Mouse (Mus musculus): ENCODE data around the gene Hoxb1.

Gene Hoxb1

GRCm38 (mm10) chr11:96349491-96350340 lies 15.8 kb upstream of the Hoxb1 start:
- DNase-seq (ENCODE audit: low spot score in 2 of 2), result no peak

GRCm38 (mm10) chr11:96350341-96350624 lies 15.3 kb upstream of the Hoxb1 start, which contains the start of gene Hoxb2:
Gene Hoxb2, plus strand, starts transcription at chr11:96350525.
- no peak for DNase-seq (ENCODE audit: low spot score in 2 of 2)

GRCm38 (mm10) chr11:96350791-96351190 lies 14.8 kb upstream of the Hoxb1 start:
- no peak for DNase-seq (ENCODE audit: low spot score in 2 of 2)

GRCm38 (mm10) chr11:96351312-96351711 lies 14.2 kb upstream of the Hoxb1 start:
- DNase-seq (ENCODE audit: low spot score in 2 of 2), result no peak

GRCm38 (mm10) chr11:96351831-96352230 lies 13.7 kb upstream of the Hoxb1 start:
- no peak for DNase-seq (ENCODE audit: low spot score in 2 of 2)

GRCm38 (mm10) chr11:96352691-96353521 lies 12.6 kb upstream of the Hoxb1 start:
- DNase-seq (ENCODE audit: low spot score in 2 of 2), result no peak

GRCm38 (mm10) chr11:96353522-96353841 lies 12.1 kb upstream of the Hoxb1 start:
- DNase-seq (ENCODE audit: low spot score in 2 of 2), result no peak

- DNase-seq (ENCODE audit: low spot score in 2 of 2), result no peak
Measured at GRCm38 (mm10) chr11:96353939-96354338, 11.6 kb upstream of the Hoxb1 start.

GRCm38 (mm10) chr11:96354376-96354775 lies 11.2 kb upstream of the Hoxb1 start:
- no peak for DNase-seq (ENCODE audit: low spot score in 2 of 2)

- no peak for DNase-seq (ENCODE audit: low spot score in 2 of 2)
Measured at GRCm38 (mm10) chr11:96354801-96355311, 10.7 kb upstream of the Hoxb1 start.

- DNase-seq (ENCODE audit: low spot score in 2 of 2), result no peak
Measured at GRCm38 (mm10) chr11:96363807-96364206, 1.7 kb upstream of the Hoxb1 start.

- no peak for DNase-seq (ENCODE audit: low spot score in 2 of 2)
Measured at GRCm38 (mm10) chr11:96366092-96367041, 815 bp downstream of the Hoxb1 start.

- DNase-seq (ENCODE audit: low spot score in 2 of 2), result no peak
Measured at GRCm38 (mm10) chr11:96367141-96367540, 1.6 kb downstream of the Hoxb1 start.

- no peak for DNase-seq (ENCODE audit: low spot score in 2 of 2)
Measured at GRCm38 (mm10) chr11:96368686-96369085, 3.1 kb downstream of the Hoxb1 start.

- DNase-seq (ENCODE audit: low spot score in 2 of 2), result no peak
Measured at GRCm38 (mm10) chr11:96369140-96369539, 3.6 kb downstream of the Hoxb1 start.

GRCm38 (mm10) chr11:96371726-96372125 lies 6.2 kb downstream of the Hoxb1 start:
- DNase-seq (ENCODE audit: low spot score in 2 of 2), result no peak

GRCm38 (mm10) chr11:96372519-96372918 lies 7.0 kb downstream of the Hoxb1 start:
- no peak for DNase-seq (ENCODE audit: low spot score in 2 of 2)

- DNase-seq (ENCODE audit: low spot score in 2 of 2), result no peak
Measured at GRCm38 (mm10) chr11:96374810-96375209, 9.3 kb downstream of the Hoxb1 start.

GRCm38 (mm10) chr11:96383381-96383780 lies 17.8 kb downstream of the Hoxb1 start:
- no peak for DNase-seq (ENCODE audit: low spot score in 2 of 2)

GRCm38 (mm10) chr11:96387635-96388034 lies 22.1 kb downstream of the Hoxb1 start:
- no peak for DNase-seq (ENCODE audit: low spot score in 2 of 2)

GRCm38 (mm10) chr11:96396772-96397626 lies 31.4 kb downstream of the Hoxb1 start:
- no peak for DNase-seq (ENCODE audit: low spot score in 2 of 2)
